Mouse (Mus musculus) heart, embryonic 14.5 days (tissue): ENCODE measurements around the gene Dupd1. TPM values are rescaled to one million over a fixed set of nuclear protein-coding genes. Genes with fewer than 3 reads are reported as not detected.

Source experiments
- ATAC-seq: fragments of 200-750 bp; cut with Nextera tagmentation; 2 replicates; pipeline ENCODE4 v1.8.0; 2017; ENCODE audit warnings: low read depth, moderate TSS enrichment; ENCODE audit not compliant: insufficient number of reproducible peaks, insufficient read depth, low FRiP score
- H3K27ac ChIP-seq, 2 experiments: fragments of 200-500 bp in 1 of 2; fragments of 300-500 bp in 1 of 2; sonication (generic) in 1 of 2; replicated peaks in 1 of 2; 2 replicates each; pipeline ENCODE4 v1.5.1; 2012 to 2014; ENCODE audit warnings: low read depth in 2 of 2, low read length in 2 of 2, control low read depth in 1 of 2, mild to moderate bottlenecking in 1 of 2, mixed read lengths in 1 of 2; ENCODE audit not compliant: control insufficient read depth in 1 of 2, insufficient read depth in 1 of 2
- H3K27me3 ChIP-seq: fragments of 300-500 bp; sonication (generic); 2 replicates; pipeline ENCODE4 v1.6.1; 2014; ENCODE audit warnings: mild to moderate bottlenecking, low read length, control low read depth; ENCODE audit not compliant: control insufficient read depth, insufficient read depth
- H3K36me3 ChIP-seq: fragments of 300-500 bp; sonication (generic); 2 replicates; pipeline ENCODE4 v1.6.1; 2014; ENCODE audit warnings: mild to moderate bottlenecking, control low read depth, low read length, mixed read lengths; ENCODE audit not compliant: control insufficient read depth, insufficient read depth
- H3K4me1 ChIP-seq, 2 experiments: fragments of 200-500 bp in 1 of 2; fragments of 300-500 bp in 1 of 2; sonication (generic) in 1 of 2; 2 replicates each; pipeline ENCODE4 v1.6.1; 2012 to 2014; ENCODE audit warnings: low read length in 2 of 2, control low read depth in 1 of 2, mixed read lengths in 1 of 2; ENCODE audit not compliant: control insufficient read depth in 2 of 2, insufficient read depth in 2 of 2
- H3K4me2 ChIP-seq: fragments of 300-500 bp; sonication (generic); 2 replicates; pipeline ENCODE4 v1.6.1; 2014; ENCODE audit warnings: mild to moderate bottlenecking, low read length
- H3K4me3 ChIP-seq, 2 experiments: fragments of 200-500 bp in 1 of 2; fragments of 300-500 bp in 1 of 2; sonication (generic) in 1 of 2; 2 replicates each; pipeline ENCODE4 v1.5.1; 2012 to 2014; ENCODE audit warnings: low read length in 2 of 2, mild to moderate bottlenecking in 2 of 2, control low read depth in 1 of 2, low read depth in 1 of 2, moderate library complexity in 1 of 2; ENCODE audit not compliant: control insufficient read depth in 1 of 2, insufficient read depth in 1 of 2
- H3K9ac ChIP-seq: fragments of 300-500 bp; sonication (generic); 2 replicates; pipeline ENCODE4 v1.6.1; 2014; ENCODE audit warnings: mild to moderate bottlenecking, low read length
- H3K9me3 ChIP-seq: fragments of 300-500 bp; sonication (generic); 2 replicates; pipeline ENCODE4 v1.6.1; 2016; ENCODE audit warnings: low read length, control low read depth; ENCODE audit not compliant: control insufficient read depth
- WGBS: fragments of 180-500 bp; shearing (Covaris S2); extraction: QIAGEN DNeasy Blood & Tissue Kit; methylation state at CpG from one replicate; pipeline ENCODE4 v1.1.7; 2014; 5-methylcytosine and 5-hydroxymethylcytosine counted together
- polyA plus RNA-seq: library from polyadenylated mRNA; unstranded; fragments of >200 nt; fragmentation: Nextera tagmentation; extraction: Ambion mirVana; gene quantifications from 2 replicates; pipeline ENCODE4 v1.2.1, GENCODE M21; 2014

The Dupd1 gene
- polyA plus RNA-seq, 1 experiment from 2014 or later = 0.18 TPM

DNA sequence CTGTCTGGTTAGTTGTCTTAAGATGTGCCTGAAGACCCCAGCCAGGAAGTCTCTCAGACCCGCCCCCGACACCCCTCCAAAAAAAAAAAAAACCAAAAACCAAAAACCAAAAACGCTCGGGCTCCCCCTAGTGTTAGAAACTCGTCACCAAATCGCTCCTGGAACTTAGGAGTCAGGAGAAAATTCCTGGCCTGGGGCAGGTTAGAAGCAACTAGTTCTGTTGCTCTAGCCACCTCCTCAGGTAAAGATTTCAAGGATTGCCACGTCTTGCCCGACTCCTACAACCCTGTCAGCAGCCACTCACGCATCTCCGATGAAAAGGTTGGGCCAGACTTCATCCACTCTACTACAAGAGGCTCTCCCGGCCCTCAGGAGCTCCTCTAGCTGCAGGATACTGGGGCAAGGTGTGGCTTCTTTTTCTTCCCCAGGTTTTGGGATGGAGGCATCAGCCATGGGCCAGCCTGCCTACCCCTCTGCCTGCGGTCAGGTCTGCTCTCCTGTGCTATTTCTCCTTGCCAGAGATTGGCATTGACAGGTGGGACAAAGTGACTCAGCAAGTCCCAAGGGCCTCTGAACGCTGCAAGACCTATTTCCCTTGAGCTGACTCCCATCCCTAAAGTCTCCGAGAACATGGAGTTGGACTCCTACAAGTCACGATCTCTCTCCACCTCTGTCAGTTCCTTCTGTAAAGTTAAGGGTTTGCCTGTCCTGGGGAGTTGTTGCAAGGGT lies 33.9 kb upstream of the Dupd1 start:
- no peak overlapping the region for H3K27ac ChIP-seq
- H3K27me3 ChIP-seq = no peaks in the 10 kb centered on the region
- H3K9ac ChIP-seq = no peak overlapping the region
- 36% methylated on average over 15 of the region's 15 CpGs for WGBS
- no peak overlapping the region for H3K4me2 ChIP-seq
- H3K36me3 ChIP-seq = no peaks in the 10 kb centered on the region
- no peak for ATAC-seq
- H3K4me1 ChIP-seq = peaks cover 0 to 8% of the 10 kb centered on the region in 2 experiments; a peak in 2 of 4 replicates
- no peak overlapping the region for H3K4me3 ChIP-seq
- H3K9me3 ChIP-seq = no peaks in the 10 kb centered on the region

DNA sequence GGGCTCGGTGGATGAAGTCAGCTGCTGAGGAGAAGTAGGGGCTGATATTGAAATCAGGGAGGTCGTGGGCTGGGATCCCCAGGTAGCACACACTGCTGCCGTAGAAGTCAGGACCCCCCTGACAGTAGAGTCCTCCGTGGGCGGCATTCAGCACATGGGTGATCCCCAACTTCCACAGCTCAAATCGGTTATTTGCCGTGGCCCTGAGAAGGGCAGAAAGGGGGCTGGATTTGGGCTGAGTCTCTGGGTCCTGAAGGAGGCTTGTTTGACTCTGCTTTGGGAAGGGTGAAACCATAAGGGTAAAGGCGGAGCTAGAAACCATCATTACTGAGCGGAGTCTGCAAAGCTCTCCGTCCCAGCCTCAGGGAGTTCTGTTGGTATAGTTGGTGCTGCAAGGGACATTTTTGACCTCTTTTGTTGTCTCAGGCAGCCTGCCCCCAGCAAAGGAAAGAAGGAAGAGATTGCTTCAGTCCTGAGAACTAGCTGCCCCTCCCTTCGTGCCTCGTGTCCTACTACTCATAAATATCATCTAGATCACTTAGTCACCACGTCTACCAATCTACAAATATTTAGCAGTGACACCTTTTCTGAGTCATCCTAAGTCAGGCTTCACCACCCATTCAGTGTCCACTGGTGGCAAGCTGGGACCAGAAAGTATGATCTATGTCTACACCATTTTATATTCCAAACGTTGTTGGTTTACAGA lies 33.2 kb upstream of the Dupd1 start:
- Histone ChIP-seq H3K9ac (no peak overlapping the region), H3K27me3 (no peaks in the 10 kb centered on the region), H3K36me3 (no peaks in the 10 kb centered on the region), H3K4me3 (no peak overlapping the region), H3K4me2 (no peak overlapping the region), H3K27ac (no peak overlapping the region), H3K9me3 (no peaks in the 10 kb centered on the region), H3K4me1 (peaks cover 0 to 8% of the 10 kb centered on the region in 2 experiments; a peak in 2 of 4 replicates)
- no peak for ATAC-seq
- WGBS = 69% methylated on average over 14 of the region's 14 CpGs

DNA sequence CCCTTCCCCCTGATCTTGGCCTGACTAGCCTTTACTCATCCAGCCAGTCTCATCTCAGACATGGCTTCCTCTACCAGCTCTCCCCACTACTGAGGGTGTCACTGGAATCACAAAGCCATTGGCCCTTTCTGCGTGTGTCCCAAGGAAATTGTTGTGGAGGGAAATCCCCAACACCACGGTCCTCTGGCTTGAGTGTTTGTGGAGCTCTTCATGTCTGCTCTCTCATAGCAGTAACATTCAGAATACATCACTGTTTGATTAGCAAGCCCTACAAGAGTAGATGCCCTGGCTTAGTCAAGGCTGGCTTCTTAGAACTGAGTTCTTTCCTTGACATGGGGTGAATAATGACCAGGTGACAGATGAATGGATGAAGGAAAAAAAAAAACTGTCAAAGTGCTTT lies 32.5 kb upstream of the Dupd1 start:
- H3K4me2 ChIP-seq = no peak overlapping the region
- no peak overlapping the region for H3K27ac ChIP-seq
- no peak for ATAC-seq
- peaks cover 0 to 3% of the 10 kb centered on the region in 2 experiments; a peak in 2 of 4 replicates for H3K4me1 ChIP-seq
- H3K27me3 ChIP-seq = no peaks in the 10 kb centered on the region
- 77% methylated on average over 2 of the region's 2 CpGs for WGBS
- H3K9ac ChIP-seq = no peak overlapping the region
- H3K4me3 ChIP-seq = no peak overlapping the region
- H3K36me3 ChIP-seq = no peaks in the 10 kb centered on the region
- no peaks in the 10 kb centered on the region for H3K9me3 ChIP-seq

DNA sequence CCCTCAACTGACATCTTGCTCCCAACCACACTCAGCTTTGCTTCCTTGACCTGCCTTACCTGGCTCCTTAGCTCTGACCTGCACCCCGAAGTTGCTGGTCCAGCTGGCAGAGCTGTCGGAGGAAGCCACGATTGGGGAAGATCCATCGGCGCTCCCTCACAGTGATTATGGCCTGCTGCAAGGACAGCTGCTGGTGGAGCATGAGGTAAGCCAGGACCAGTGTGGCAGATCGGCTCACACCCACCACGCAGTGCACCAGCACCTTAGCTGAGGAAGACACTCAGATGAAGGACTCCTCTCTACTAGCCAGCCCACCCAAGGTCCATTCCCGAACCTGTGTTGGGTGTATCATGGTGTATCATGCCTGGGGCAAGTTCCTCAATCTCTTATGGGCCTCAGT lies 31.9 kb upstream of the Dupd1 start:
- Histone ChIP-seq H3K4me2 (no peak overlapping the region), H3K9me3 (no peaks in the 10 kb centered on the region), H3K27me3 (no peaks in the 10 kb centered on the region), H3K4me1 (0 out of 4 replicates have a peak, but pooled peaks cover 0 to 3% of the 10 kb centered on the region in 2 experiments), H3K27ac (no peak overlapping the region), H3K9ac (no peak overlapping the region), H3K36me3 (no peaks in the 10 kb centered on the region), H3K4me3 (no peak overlapping the region)
- WGBS = 84% methylated on average over 8 of the region's 8 CpGs
- no peak for ATAC-seq

DNA sequence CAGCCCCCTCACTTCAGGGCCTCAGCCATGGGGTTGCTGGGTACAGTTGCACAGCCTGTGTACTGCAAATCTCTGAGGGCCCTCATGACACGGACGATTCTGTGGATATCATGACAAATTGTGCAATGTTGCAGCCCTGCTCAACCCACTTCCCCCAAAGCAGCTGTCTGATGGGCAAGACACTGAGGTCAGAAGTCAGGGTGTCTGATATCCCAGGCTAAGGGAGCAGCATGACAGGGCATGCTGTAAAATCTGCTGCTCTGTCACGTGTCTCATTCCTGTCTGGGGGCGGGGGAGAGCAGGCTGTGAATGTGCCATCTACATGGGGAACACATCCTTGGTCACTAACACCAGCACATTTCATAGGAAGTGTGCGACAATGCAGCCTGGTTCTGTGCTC lies 30.8 kb upstream of the Dupd1 start:
- no peaks in the 10 kb centered on the region for H3K36me3 ChIP-seq
- no peak overlapping the region for H3K4me2 ChIP-seq
- no peaks in the 10 kb centered on the region for H3K9me3 ChIP-seq
- H3K9ac ChIP-seq = no peak overlapping the region
- no peak overlapping the region for H3K4me3 ChIP-seq
- 0 out of 4 replicates have a peak, but pooled peaks cover 0 to 3% of the 10 kb centered on the region in 2 experiments for H3K4me1 ChIP-seq
- ATAC-seq = no peak
- no peaks in the 10 kb centered on the region for H3K27me3 ChIP-seq
- H3K27ac ChIP-seq = no peak overlapping the region
- WGBS = 63% methylated on average over 5 of the region's 5 CpGs

DNA sequence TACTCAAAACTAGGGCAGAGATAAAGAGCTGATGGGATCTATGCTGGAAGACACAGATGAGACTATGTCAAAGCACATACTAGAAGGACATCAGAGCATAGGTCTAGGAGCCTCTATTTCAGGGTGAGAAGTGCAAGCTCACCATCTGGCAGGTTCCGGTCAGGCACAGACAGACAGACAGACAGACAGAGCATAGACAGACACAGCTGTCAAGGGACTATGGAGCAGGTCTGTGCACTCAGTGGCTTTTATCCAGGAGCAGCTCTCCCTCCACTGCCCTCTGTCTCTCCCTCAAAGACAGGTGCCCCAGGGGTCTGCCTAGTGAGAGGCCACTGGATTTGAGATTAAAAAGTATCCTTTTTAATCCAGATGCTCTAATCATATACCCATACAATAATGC lies 29.8 kb upstream of the Dupd1 start:
- Histone ChIP-seq H3K4me2 (no peak overlapping the region), H3K27me3 (no peaks in the 10 kb centered on the region), H3K4me3 (no peak overlapping the region), H3K4me1 (0 out of 4 replicates have a peak, but pooled peaks cover 0 to 3% of the 10 kb centered on the region in 2 experiments), H3K36me3 (no peaks in the 10 kb centered on the region), H3K9me3 (no peaks in the 10 kb centered on the region), H3K27ac (no peak overlapping the region), H3K9ac (no peak overlapping the region)
- WGBS = 76% methylated on average over 1 of the region's 1 CpGs
- no peak for ATAC-seq

DNA sequence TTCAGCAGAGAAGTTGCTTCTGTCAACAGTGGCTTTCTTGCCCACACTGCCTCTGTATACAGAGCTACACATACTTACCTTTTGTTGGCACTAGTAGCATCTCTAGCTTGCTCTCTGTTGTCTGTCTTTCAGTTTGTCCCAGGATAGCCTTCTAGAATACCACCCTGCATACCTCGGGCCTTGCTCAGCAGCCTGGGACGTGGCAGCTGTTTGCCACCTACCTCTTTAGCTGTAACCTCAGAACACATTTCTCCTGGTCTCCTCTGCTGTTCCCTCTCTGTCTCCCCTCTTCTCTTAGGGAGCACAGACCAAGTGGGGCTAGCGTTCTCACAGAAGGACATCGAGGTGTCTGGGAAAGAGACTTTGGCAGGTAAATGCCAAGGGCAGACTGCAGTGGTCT lies 28.1 kb upstream of the Dupd1 start:
- no peak overlapping the region for H3K4me3 ChIP-seq
- no peak overlapping the region for H3K9ac ChIP-seq
- 0 out of 4 replicates have a peak, but pooled peaks cover 0 to 3% of the 10 kb centered on the region in 2 experiments for H3K4me1 ChIP-seq
- no peaks in the 10 kb centered on the region for H3K27me3 ChIP-seq
- H3K36me3 ChIP-seq = no peaks in the 10 kb centered on the region
- H3K9me3 ChIP-seq = no peaks in the 10 kb centered on the region
- H3K27ac ChIP-seq = no peak overlapping the region
- 90% methylated on average over 4 of the region's 4 CpGs for WGBS
- no peak overlapping the region for H3K4me2 ChIP-seq
- ATAC-seq = no peak
